Mouse (Mus musculus) cerebellum, adult 11 months (tissue): ENCODE results near the gene Rps28.

Experiments
- DNase-seq: peaks from one replicate; pipeline ENCODE4 v3.0.0; 2022

The Rps28 gene

DNA sequence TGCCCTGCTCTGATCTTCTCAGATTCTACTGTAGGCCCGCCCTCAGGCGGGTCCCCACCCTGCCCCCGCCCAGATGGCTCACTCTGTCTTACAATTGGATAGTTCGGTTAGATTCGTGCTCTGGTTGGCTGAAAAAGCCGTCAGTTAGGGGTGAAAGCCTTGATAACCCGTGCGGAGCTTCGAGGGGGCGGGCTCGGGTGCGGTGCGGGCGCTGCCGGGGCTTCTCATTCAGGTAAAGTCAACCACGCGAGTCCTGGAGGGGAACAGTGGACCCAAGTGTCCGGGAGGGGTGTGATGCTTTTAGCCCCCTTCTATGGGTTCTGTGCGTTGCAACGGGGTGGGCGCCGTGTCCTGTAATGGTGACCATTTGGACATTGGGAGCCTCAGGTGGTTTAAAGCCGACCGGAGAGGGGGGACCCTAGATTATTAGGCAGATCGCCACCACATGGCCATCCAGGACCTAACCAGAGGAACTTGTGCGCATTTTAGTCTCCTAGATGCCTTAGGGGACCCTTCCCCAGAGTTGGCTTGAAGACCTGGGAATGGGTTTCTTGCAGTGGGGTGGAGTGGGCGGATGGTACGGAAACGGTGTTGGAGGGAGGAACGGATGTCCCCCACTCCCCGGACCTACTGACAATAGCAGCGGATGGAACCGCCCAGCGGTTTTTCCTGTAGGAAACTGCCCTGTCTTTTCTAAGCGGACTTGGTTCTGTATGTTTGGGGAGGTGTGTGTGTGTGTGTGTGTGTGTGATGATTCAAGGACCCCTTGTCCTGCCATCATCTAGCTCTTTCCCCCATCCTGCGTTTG is 13.8 kb downstream of the Rps28 start, which contains the start of gene Kank3:
Gene Kank3 (plus strand): TSS at position 186 of the 808 bp plus-strand sequence.
- peak; percentile 60 for DNase-seq

DNA sequence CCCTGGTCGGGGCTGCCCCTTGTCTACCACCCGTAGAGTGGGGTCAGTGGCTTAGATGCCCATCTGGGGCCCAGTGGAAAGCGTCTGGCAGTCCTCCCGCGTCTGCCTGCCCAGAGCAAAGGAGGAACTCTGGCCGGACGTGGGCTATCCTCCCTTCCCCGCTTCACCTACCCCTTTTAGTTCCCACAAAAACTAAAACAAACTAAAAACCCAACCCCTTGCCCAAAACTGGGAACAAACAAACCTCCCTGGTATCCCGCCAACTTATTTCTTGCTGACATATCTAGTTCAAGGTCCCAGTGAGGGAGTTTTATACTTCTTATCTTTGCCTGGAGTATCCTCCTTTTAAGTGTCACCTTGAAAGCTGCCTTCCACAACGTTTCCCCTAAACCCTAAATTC is 16.2 kb downstream of the Rps28 start:
- DNase-seq: no peak

DNA sequence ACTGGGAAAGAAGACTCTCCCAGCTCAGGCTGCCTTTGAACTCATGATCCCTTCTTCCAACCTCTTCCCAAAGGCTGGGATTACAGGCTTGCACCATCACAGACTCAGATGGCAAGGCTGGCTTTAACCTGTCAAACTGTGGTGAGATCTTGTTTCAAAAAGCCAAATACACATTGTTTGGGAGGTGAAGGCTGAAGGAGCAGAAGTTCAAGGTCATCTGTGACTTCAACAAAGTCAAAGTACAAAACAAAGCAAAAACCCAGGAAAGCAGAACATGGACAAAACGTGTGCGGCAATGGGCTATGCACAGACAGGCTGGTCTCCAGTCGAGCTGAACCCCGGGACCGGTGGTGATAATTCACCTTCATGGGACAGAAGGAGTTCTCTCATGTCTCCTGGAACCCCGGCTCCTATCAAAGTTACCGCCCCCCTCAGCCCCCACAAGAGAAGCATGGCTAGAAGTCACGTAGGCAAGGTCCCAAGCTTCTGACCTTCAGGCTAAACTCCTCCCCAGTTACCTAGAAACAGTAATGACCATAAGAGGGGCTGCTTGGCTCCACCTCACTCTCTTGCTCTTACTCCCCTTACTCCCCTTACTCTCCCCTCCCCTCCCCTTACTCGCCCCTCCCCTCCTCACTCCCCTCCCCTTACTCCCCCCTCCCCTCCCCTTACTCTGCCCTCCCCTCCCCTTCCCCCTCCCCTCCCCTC is 17.0 kb downstream of the Rps28 start:
- no peak for DNase-seq

DNA sequence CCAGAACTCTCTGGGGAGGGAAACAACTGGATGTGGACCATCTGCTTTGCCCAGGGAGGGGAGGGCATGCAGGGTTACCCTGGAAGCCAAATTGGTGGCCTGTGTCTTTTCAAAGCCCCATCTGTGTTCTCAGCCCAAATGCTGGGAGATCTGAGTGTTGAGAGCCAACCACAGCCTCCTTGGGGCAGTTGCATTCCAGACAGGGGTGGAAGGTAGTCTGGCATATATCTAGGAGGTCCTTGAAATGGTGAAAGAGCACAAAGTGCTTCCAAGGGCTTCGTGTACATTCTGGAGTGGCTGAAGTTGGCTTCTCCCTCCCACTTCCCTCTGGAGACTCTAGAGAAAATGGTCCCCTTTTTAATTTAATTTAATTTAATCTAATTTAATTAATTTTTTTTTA is 19.6 kb downstream of the Rps28 start:
- DNase-seq: no peak

- DNase-seq: no peak
Observed at GRCm38 (mm10) chr17:33804205-33804604, 20.2 kb downstream of the Rps28 start.

DNA sequence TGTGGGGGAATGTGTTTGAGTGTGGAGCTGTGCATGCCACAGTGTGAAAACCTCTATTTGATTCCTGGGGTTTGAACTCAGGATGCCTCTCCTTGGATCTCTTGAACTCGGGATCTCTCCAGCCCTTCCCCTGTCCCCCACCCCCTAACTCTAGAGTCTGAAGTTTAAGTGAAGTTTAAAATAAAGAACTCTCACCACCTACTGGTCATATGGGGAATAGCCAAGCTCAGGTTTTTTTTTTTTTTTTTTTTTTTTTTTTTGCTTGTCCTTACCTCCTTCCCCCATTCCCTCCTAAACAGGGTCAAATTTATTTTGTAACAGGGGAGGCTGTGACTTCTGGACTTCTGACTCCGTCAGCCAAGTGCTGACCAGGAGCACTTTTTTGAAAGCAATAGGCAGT is 22.1 kb downstream of the Rps28 start:
- DNase-seq: no peak

DNA sequence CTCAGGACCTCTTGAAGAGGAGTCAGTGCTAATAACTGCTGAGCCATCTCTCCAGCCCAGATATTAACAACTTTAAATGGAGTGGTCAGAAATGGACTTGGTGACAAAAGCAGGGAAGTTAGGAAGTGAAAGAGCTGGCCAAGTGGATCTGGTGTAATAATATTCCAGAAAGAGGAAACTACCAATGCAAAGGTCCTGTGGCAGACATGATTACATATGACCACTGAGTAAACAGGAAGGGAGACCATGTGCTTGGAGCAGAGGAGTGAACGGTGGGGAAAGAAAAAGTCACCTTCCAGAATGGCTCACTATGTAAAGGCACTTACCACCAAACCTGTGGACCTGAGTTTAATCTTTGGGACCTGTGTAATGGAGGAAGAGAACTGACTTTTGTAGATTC is 25.1 kb downstream of the Rps28 start:
- DNase-seq: no peak

GRCm38 (mm10) chr17:33798306-33798705 is 26.1 kb downstream of the Rps28 start:
- DNase-seq: no peak

DNA sequence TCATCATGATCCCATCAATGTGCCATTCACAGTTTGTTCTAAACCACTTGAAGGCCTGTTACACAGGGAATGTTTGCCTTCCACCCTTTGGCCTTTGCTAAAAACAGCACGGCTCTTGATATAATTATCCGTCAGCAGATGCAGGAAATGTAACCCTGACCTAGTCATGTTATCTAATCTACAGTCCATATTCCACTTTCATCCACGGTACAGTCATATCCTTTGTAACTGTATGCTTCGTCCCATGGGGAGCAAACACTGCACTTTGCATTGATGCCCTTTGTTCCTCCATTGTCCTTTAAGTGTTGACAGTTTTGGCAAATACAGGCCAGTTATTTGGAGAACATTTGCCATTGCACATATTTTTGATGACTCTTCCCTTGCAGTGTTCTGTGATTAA is 35.6 kb downstream of the Rps28 start:
- DNase-seq: no peak

- no peak for DNase-seq
Observed at GRCm38 (mm10) chr17:33786375-33786774, 38.0 kb downstream of the Rps28 start.

GRCm38 (mm10) chr17:33784939-33785338 is 39.4 kb downstream of the Rps28 start:
- no peak for DNase-seq

DNA sequence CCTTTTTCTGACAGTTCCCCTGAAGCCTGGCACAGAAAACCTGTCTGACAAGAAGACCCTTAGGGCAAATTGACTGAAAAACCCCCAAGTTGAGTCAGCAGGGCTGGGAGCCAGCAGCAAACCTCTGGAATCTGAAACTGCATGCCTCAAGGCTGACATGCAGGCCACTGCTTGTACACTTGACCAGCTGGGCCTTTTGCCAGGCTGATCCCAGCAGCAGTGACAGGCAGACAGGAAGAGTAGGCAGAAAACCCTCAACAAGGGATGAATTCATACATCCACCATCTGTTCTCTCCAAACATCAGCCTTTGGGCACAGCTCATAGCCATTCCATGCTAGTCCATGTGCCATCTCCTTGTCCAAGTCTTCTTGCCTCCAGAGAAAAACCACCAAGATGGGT is 41.0 kb downstream of the Rps28 start:
- no peak for DNase-seq

DNA sequence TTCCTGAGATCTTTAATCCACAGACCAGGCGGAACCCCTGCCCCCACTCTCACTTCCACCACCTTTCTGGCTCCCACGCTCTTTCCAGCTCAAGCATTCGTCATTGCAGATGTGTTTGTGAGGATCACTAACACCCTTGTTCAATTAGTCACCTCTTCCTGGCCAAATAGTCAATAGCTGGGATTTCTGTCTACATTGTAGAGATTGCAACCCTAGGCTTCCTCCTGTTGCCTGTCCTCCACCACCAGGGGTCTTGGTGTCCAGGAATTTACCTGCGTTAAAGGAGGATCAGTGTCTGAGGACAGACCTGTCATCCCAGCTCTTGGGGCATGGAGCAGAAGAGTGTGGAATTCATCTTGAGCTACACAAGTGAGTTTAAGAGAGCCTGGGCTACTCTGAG is 42.3 kb downstream of the Rps28 start:
- DNase-seq: no peak

DNA sequence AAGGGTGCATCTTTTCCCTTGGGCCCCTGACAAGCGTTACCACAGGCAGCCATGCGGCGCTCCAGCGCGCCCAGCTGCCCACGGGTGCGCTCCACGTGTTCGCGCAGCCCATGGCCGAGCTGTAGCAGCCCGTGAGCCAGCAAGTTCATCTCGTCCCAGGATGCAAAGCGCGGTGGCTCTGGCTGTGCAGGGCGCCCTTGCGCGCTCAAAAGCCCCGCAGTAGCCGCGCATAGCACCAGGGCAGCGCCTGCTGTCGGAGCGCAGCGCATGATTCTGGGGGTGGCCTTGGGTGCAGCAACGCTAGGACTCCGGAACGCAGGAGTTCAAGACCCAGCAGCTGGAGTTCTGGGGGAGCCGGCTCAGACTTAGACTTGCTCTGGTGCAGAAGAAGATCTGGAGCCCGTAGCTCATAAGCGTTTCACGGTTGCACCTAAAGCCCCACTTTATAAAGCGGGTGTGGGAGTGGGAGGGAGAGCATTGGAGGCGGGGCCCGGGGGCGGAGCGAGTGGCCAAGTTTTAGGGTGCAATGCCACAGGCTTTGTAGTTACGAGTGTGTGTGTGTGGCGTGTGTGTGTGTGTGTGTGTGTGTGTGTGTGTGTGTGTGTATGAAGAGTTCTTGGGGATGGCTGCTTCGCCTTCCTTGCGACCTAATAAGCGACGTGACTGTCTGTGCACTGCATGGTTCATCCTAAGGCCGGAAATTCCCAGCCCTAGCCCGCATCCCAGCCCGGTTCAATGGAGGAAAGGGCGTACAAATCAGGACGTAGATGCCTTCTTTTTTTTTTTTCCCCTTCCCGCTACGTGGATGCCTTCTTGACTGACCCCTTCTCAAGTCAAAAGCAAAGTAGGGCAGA is 43.0 kb downstream of the Rps28 start, which contains the start of gene Angptl4:
Gene Angptl4 (minus strand): TSS at position 707 of the 854 bp plus-strand sequence.
- DNase-seq: no peak

- no peak for DNase-seq
Observed at GRCm38 (mm10) chr17:33780431-33780830, 43.9 kb downstream of the Rps28 start.

- DNase-seq: no peak
Observed at GRCm38 (mm10) chr17:33779967-33780295, 44.4 kb downstream of the Rps28 start.

DNA sequence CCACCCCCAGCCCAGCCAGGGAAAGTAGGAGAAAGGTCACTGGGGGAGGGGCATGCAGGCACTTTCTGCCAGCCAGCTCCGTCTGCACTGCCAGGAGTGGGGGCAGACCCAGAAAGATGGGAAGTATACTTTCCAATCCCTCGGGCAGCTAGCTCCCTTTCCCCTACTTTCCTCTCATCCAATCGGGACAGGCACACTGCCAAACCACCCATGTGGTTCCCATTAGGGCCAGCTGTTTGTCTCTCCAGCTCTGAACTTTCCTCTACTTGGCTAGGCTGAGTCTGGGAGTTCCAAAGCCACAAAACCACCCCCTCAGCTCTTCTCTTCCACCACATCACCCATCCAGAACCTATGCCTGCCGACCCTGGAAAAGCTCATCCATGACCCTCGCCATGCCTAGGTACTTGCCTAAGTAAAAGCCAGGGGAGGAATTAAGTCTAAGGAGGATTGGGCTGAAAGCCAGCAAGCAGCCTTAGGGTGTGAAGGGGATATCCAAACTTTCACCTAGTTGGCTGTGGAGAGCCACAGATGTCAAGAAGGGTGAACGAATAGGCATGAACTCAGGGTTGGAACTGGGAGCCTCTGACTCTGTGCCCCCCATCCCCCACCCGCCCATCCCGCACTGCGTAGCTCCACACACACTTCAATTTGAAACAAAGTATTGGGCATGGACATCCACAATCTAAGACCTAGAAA is 44.9 kb downstream of the Rps28 start:
- peak; percentile 26 for DNase-seq

DNA sequence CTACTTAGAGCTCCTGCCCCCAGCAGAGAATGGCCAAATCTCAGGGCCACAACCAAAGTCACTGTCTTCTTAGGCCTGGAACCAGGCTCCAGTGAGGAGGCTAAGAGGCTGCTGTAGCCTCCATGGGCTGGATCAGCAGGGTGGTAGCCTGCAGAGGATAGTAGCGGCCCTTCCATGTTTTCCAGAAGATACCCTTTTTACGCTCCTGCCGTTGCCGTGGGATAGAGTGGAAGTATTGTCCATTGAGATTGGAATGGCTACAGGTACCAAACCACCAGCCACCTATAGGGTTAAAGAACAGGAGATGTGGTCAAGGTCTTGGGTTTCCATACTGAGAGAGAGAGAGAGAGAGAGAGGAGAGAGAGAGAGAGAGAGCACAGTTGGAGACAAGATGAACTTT is 49.1 kb downstream of the Rps28 start:
- no peak for DNase-seq

GRCm38 (mm10) chr17:33774573-33775155 is 49.7 kb downstream of the Rps28 start:
- DNase-seq: no peak

- DNase-seq: no peak
Observed at GRCm38 (mm10) chr17:33773871-33774572, 50.3 kb downstream of the Rps28 start.

GRCm38 (mm10) chr17:33773426-33773825 is 50.9 kb downstream of the Rps28 start:
- DNase-seq: no peak

DNA sequence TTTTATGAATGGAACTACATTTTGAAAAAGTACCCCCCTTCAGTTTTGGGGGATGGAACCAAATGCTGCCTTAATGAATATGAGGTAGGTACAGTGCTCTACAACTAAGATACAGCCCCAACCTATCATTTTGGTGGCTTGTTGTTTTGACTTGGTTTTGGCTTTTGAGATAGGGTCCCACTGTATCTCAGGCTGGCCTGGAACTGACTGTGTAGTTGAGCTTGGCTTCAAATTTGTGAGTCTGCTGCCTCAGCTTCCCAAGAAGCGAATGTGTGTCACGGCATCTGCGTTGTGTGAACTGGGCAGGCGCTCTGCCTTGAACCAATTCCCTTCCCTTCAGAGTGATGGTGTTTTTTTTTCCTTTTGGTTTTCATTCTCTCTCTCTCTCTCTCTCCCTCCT is 52.7 kb downstream of the Rps28 start:
- no peak for DNase-seq
